ENCODE assay signal across 8 mouse cellular contexts in the genomic region with DNA sequence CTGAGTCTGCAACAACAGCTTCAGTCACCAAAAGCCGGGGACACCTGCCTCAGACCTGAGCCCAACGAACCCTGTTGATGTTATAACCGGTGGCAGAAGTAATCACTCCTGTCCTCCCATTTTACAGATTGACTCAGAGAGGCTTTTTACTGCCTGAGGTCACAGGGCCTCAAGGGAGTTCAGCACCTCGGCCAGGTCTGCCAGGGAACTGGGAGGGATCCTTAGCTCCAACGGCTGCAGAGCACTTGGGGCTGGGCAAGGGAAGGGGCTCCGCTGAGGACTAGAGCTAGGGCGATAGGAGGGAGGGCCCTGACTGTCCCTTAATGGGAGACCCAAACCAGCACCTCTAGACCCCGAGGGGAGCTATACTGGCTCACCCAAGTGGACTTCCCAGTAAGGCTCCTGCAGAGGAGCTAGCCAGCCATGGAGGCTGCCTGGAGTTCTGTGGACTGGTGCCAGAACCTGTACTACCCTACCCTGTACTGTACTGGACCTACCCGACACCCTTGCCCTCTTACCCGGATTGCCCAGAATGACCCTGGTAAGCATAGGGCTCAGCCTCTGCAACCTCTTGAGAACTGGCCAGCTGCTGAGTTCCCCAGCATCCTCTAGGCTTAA. TPM values are rescaled to one million over a fixed set of nuclear protein-coding genes. Genes with fewer than 3 reads are reported as not detected.
DNase-seq lines count a peak whose midpoint lies in the region; ATAC-seq and TF ChIP-seq lines count a peak whose summit lies in the region.

No protein-coding gene starts in this region.

- peak overlapping the region; percentile 91 for H3K27ac ChIP-seq in heart, postnatal 0 days (ENCODE audit: low read depth)
- no peak overlapping the region for H3K27ac ChIP-seq in hindbrain, embryonic 11.5 days (ENCODE audit: low read depth, low read length)
- no peak overlapping the region for H3K27ac ChIP-seq in midbrain, embryonic 12.5 days (replicated peaks)

- H3K36me3 ChIP-seq in heart, postnatal 0 days (replicated peaks; ENCODE audit: control insufficient read depth, insufficient read depth, low read length) = peaks cover 6% of the 10 kb centered on the region; the same call in 1 of the 2 replicates
- no peaks in the 10 kb centered on the region for H3K36me3 ChIP-seq in hindbrain, embryonic 11.5 days (ENCODE audit: control insufficient read depth, insufficient read depth, low read length)
- H3K36me3 ChIP-seq in midbrain, embryonic 12.5 days = no peaks in the 10 kb centered on the region

- DNase-seq in heart, postnatal 0 days (ENCODE audit: low spot score) = no peak
- no peak for DNase-seq in heart, adult 11 months
- DNase-seq in NIH3T3 (ENCODE audit: low read depth) = peak; percentile 65
- no peak for DNase-seq in hindbrain, embryonic 11.5 days (ENCODE audit: low spot score)
- DNase-seq in T-cell, adult 2 months (ENCODE audit: low spot score) = no peak
- no peak for DNase-seq in yolk sac, embryonic 10.5 days (ENCODE audit: low spot score)
- no peak for DNase-seq in gastrocnemius, postnatal 36 days

- 39% methylated on average over 10 of the region's 10 CpGs for WGBS in heart, postnatal 0 days
- 30% methylated on average over 10 of the region's 10 CpGs for WGBS in hindbrain, embryonic 11.5 days
- 43% methylated on average over 10 of the region's 10 CpGs for WGBS in midbrain, embryonic 12.5 days

- no peaks in the 10 kb centered on the region for H3K27me3 ChIP-seq in heart, postnatal 0 days (ENCODE audit: control insufficient read depth, insufficient read depth, low read length)
- H3K27me3 ChIP-seq in hindbrain, embryonic 11.5 days (ENCODE audit: control insufficient read depth, insufficient read depth, low read length) = peaks cover 4% of the 10 kb centered on the region; the same call in 1 of the 2 replicates
- H3K27me3 ChIP-seq in midbrain, embryonic 12.5 days = peaks cover 50% of the 10 kb centered on the region

- peak overlapping the region; percentile 89 for H3K4me2 ChIP-seq in heart, postnatal 0 days (ENCODE audit: low read depth, low read length)
- H3K4me2 ChIP-seq in hindbrain, embryonic 11.5 days (replicated peaks; ENCODE audit: low read depth, low read length) = peak overlapping the region; percentile 100
- peak overlapping the region; percentile 93 for H3K4me2 ChIP-seq in midbrain, embryonic 12.5 days (replicated peaks)

- TF ChIP-seq CTCF in heart, postnatal 0 days (IDR thresholded peaks at IDR 0.05; ENCODE audit: low read depth) = no peak

- peak; percentile 33; the same call in 1 of the 2 replicates for ATAC-seq in heart, postnatal 0 days (ENCODE audit: insufficient read depth, low read depth)
- ATAC-seq in hindbrain, embryonic 11.5 days (ENCODE audit: low FRiP score) = no peak
- peak; percentile 18; the same call in 1 of the 2 replicates for ATAC-seq in midbrain, embryonic 12.5 days (ENCODE audit: low FRiP score, low read depth)

- intact Hi-C loops in gastrocnemius, postnatal 36 days (cut with DNase I) = no loop called here

- no peak for TF ChIP-seq EP300 in heart, postnatal 0 days (IDR thresholded peaks at IDR 0.05; ENCODE audit: low read depth)

- H3K9me3 ChIP-seq in heart, postnatal 0 days (replicated peaks; ENCODE audit: control insufficient read depth, low read length) = no peaks in the 10 kb centered on the region
- H3K9me3 ChIP-seq in hindbrain, embryonic 11.5 days (ENCODE audit: control insufficient read depth, low read length) = no peaks in the 10 kb centered on the region
- H3K9me3 ChIP-seq in midbrain, embryonic 12.5 days = no peaks in the 10 kb centered on the region

- H3K4me3 ChIP-seq in heart, postnatal 0 days (ENCODE audit: low read depth, low read length) = peak overlapping the region; percentile 79
- peak overlapping the region; percentile 76 for H3K4me3 ChIP-seq in hindbrain, embryonic 11.5 days (ENCODE audit: low read depth, low read length)
- H3K4me3 ChIP-seq in midbrain, embryonic 12.5 days = peak overlapping the region; percentile 70

- H3K4me1 ChIP-seq in heart, postnatal 0 days (ENCODE audit: control insufficient read depth, insufficient read depth) = peaks cover 36% of the 10 kb centered on the region
- H3K4me1 ChIP-seq in hindbrain, embryonic 11.5 days (replicated peaks; ENCODE audit: control insufficient read depth, insufficient read depth, low read length) = peaks cover 6% of the 10 kb centered on the region; the same call in 1 of the 2 replicates
- H3K4me1 ChIP-seq in midbrain, embryonic 12.5 days = peaks cover 33% of the 10 kb centered on the region

- peak overlapping the region; percentile 91 for H3K9ac ChIP-seq in heart, postnatal 0 days (replicated peaks; ENCODE audit: low read depth, low read length)
- peak overlapping the region; percentile 7; the same call in 1 of the 2 replicates for H3K9ac ChIP-seq in hindbrain, embryonic 11.5 days (ENCODE audit: low read depth, low read length)
- H3K9ac ChIP-seq in midbrain, embryonic 12.5 days (replicated peaks) = peak overlapping the region; percentile 69

RNA-seq across cellular contexts. Expression of a gene that starts 1.4 kb away (rescaled TPM):
- total RNA-seq in heart, postnatal 0 days (2014; rRNA removed; ENCODE audit: low replicate concordance) = 68.9 and 69.2 TPM in 2 replicates
- polyA plus RNA-seq in heart, postnatal 0 days (2015; fragmentation: Nextera tagmentation; extraction: Ambion mirVana) = 21.9 and 25.2 TPM in 2 replicates
- polyA plus RNA-seq in hindbrain, embryonic 11.5 days (2014; fragmentation: Nextera tagmentation; extraction: Ambion mirVana) = 19.1 and 21.0 TPM in 2 replicates
- polyA plus RNA-seq in midbrain, embryonic 12.5 days (2016; fragmentation: Nextera tagmentation; extraction: Ambion mirVana) = 19.1 and 23.5 TPM in 2 replicates
- total RNA-seq in gastrocnemius, postnatal 36 days (2021) = 10 to 100 TPM; 15.6 to 19.5 TPM

RNA-seq across cellular contexts. Expression of a gene that starts 5.6 kb away (rescaled TPM):
- 11.9 and 22.8 TPM in 2 replicates for total RNA-seq in heart, postnatal 0 days (2014; rRNA removed; ENCODE audit: low replicate concordance)
- 13.9 and 15.0 TPM in 2 replicates for polyA plus RNA-seq in heart, postnatal 0 days (2015; fragmentation: Nextera tagmentation; extraction: Ambion mirVana)
- 28.6 and 29.0 TPM in 2 replicates for polyA plus RNA-seq in hindbrain, embryonic 11.5 days (2014; fragmentation: Nextera tagmentation; extraction: Ambion mirVana)
- polyA plus RNA-seq in midbrain, embryonic 12.5 days (2016; fragmentation: Nextera tagmentation; extraction: Ambion mirVana) = 26.6 and 30.6 TPM in 2 replicates
- 1 to 10 TPM; 4.5 to 5.0 TPM for total RNA-seq in gastrocnemius, postnatal 36 days (2021)

RNA-seq across cellular contexts. Expression of a gene that starts 15.5 kb away (rescaled TPM):
- total RNA-seq in heart, postnatal 0 days (2014; rRNA removed; ENCODE audit: low replicate concordance) = 12.9 and 16.1 TPM in 2 replicates
- polyA plus RNA-seq in heart, postnatal 0 days (2015; fragmentation: Nextera tagmentation; extraction: Ambion mirVana) = 27.1 and 28.0 TPM in 2 replicates
- 82.5 and 84.2 TPM in 2 replicates for polyA plus RNA-seq in hindbrain, embryonic 11.5 days (2014; fragmentation: Nextera tagmentation; extraction: Ambion mirVana)
- polyA plus RNA-seq in midbrain, embryonic 12.5 days (2016; fragmentation: Nextera tagmentation; extraction: Ambion mirVana) = 53.3 and 66.7 TPM in 2 replicates
- total RNA-seq in gastrocnemius, postnatal 36 days (2021) = 10 to 100 TPM in 1 of 2 experiments, 1 to 10 TPM in 1; 9.8 to 10.7 TPM

RNA-seq across cellular contexts. Expression of a gene that starts 20.6 kb away (rescaled TPM):
- not detected in 2 replicates for total RNA-seq in heart, postnatal 0 days (2014; rRNA removed; ENCODE audit: low replicate concordance)
- 0.03 and 0.14 TPM in 2 replicates for polyA plus RNA-seq in heart, postnatal 0 days (2015; fragmentation: Nextera tagmentation; extraction: Ambion mirVana)
- not detected in 2 replicates for polyA plus RNA-seq in hindbrain, embryonic 11.5 days (2014; fragmentation: Nextera tagmentation; extraction: Ambion mirVana)
- polyA plus RNA-seq in midbrain, embryonic 12.5 days (2016; fragmentation: Nextera tagmentation; extraction: Ambion mirVana) = not detected in 2 replicates
- not detected for total RNA-seq in gastrocnemius, postnatal 36 days (2021)

RNA-seq across cellular contexts. Expression of a gene that starts 46.8 kb away (rescaled TPM):
- total RNA-seq in heart, postnatal 0 days (2014; rRNA removed; ENCODE audit: low replicate concordance) = 26.4 and 64.1 TPM in 2 replicates
- 29.9 and 30.4 TPM in 2 replicates for polyA plus RNA-seq in heart, postnatal 0 days (2015; fragmentation: Nextera tagmentation; extraction: Ambion mirVana)
- polyA plus RNA-seq in hindbrain, embryonic 11.5 days (2014; fragmentation: Nextera tagmentation; extraction: Ambion mirVana) = 28.9 and 31.4 TPM in 2 replicates
- 44.7 and 47.0 TPM in 2 replicates for polyA plus RNA-seq in midbrain, embryonic 12.5 days (2016; fragmentation: Nextera tagmentation; extraction: Ambion mirVana)
- total RNA-seq in gastrocnemius, postnatal 36 days (2021) = 10 to 100 TPM; 20.2 to 26.1 TPM

Comparison
In these comparisons a context has a peak if more than half of its experiments do, and no peak if none do; other contexts are left out.
1. H3K9ac ChIP-seq: peak in every context shown above with its lines; median percentile 91 in heart, postnatal 0 days; 69 in midbrain, embryonic 12.5 days; 7 in hindbrain, embryonic 11.5 days.